Mouse (Mus musculus): ENCODE results near the gene Cnga2. TPM values are rescaled to one million over a fixed set of nuclear protein-coding genes. Genes with fewer than 3 reads are reported as not detected.

Gene Cnga2
- not detected in 2 replicates for polyA plus RNA-seq (2012; rRNA removed; ENCODE audit: low replicate concordance)

DNA sequence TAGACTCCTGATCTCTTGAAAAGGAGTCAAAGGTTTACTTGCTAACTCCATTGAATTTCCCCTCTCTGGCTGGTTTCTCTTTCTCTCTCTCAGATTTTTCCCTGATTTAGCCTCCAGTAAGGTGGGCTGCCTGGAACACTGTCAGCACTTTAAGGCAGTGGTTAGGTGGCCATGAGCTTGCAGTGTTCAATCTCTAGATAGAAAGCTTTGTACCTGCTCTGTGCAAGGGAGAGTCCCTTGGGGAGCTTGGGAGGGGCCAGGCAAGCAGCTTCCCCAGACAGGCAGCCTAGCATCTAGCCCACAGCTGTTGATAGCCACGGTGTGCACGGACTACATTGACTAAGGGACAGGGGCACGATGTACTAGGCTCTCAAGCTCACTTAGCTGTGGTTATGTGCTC, at the start of gene Cnga2:
Gene Cnga2 (plus strand): TSS at position 301 of the 400 bp plus-strand sequence.

DNA sequence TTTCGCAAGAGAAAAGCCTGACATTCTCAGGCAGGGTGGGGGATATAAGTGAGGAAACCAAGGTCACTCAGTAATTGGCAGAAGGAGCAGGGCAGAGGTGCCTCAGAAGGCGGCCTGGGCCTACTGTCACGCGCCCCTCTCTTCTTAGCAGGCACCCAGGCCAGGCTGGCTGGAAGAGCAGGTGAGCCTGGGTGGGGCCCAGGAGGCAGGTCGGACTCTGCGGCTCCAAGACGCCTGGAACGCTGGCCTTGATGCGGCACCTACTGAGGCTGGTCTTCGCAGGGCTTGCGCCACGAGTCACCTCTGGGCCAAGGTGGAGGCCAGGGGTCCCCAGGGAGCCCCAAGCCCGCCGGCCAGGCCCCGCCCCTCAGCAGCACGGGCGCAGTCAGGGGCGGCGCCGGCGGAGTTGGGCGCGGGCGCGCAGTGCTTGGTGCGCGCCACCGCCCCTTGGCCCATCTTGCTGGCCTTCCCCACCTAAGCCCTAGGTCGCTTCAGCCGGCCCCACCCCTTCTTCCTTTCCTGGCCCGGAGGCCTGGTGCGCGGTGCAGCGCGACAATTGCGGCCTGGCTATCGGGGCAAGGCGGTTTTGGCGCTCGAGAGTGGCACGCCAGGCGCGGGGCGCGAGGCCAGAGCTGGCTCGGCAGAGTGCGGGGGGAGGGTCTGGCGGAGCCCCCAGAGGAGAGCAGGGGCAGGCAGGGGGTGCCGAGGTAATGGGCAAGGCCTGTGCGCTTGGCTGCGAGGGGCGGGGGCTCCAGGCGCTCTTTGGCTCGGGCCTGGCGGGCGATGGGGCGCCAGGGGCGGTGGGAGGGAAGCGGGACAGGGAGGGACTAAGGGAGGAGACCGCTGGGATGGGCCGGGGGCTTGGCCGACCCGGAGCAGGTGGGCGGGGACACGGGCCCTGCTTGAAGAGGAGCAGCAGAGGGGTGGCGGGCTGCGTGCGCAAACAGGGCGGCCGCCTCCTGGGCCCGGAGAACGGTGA, 29.3 kb upstream of the Cnga2 start, which contains the start of gene Prrg3:
Gene Prrg3 (plus strand): TSS at position 552 of the 979 bp plus-strand sequence.

DNA sequence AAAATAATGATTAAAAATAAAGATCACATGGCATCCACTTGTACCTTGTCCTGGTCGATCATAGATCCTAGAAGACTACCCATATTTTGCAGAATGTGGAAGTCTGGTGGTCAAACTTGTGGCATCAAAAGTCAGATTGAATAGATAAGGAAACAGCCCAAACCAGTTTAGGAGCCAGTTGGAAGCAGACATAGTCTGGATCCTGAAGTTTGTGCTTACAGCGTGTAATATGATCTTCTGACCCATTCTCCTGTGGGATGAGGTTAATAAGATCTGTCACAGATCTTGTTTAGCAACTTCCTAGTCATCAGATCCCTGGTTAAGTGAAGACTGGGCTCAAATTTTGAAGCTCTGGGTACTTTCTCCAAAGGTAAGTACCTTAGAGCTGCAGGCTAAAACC, 19.0 kb upstream of the Cnga2 start, which contains the start of gene Fate1:
Gene Fate1 (plus strand): TSS at position 301 of the 400 bp plus-strand sequence.

Other genes starting within 250 kb of the Cnga2 start
- 0.85 and 1.6 TPM in 2 replicates for gene Vma21, start 175.9 kb upstream of the Cnga2 start, polyA plus RNA-seq (2012; rRNA removed; ENCODE audit: low replicate concordance)
- gene Gm1141, start 70.8 kb upstream of the Cnga2 start, polyA plus RNA-seq (2012; rRNA removed; ENCODE audit: low replicate concordance), result not detected in 2 replicates
- 0.11 and 0.19 TPM in 2 replicates for gene Prrg3, start 29.2 kb upstream of the Cnga2 start, polyA plus RNA-seq (2012; rRNA removed; ENCODE audit: low replicate concordance)
- gene Fate1, start 18.9 kb upstream of the Cnga2 start, polyA plus RNA-seq (2012; rRNA removed; ENCODE audit: low replicate concordance), result not detected in 2 replicates
- not detected in 2 replicates for gene Magea4, start 230.2 kb downstream of the Cnga2 start, polyA plus RNA-seq (2012; rRNA removed; ENCODE audit: low replicate concordance)